Mouse (Mus musculus): ENCODE measurements around the gene Vbp1. TPM values are rescaled to one million over a fixed set of nuclear protein-coding genes. Genes with fewer than 3 reads are reported as not detected.

The Vbp1 gene
- total RNA-seq (2021): 10 to 100 TPM; 63.2 to 68.3 TPM
- long read RNA-seq, experiment 1, transcript Vbp1-201 (6 exons, 1,595 nt): major isoform, 131 of 148 reads
- long read RNA-seq, experiment 1, partial matches to known transcripts: 2 of 148 reads
- long read RNA-seq, experiment 1, other reads (novel, unspliced or antisense): 15 of 148 reads
- long read RNA-seq, experiment 2, transcript Vbp1-201 (6 exons, 1,595 nt): major isoform, 113 of 129 reads
- long read RNA-seq, experiment 2, partial matches to known transcripts: 1 of 129 reads
- long read RNA-seq, experiment 2, other reads (novel, unspliced or antisense): 15 of 129 reads

- peak; percentile 75 to 84 for DNase-seq (ENCODE audit: low spot score in 2 of 2)
Observed at GRCm38 (mm10) chrX:75514179-75514972, at the start of gene Vbp1. TSS of gene Vbp1 (plus strand) at chrX:75514299.

- DNase-seq (ENCODE audit: low spot score in 2 of 2): peak; percentile 45 to 65
Observed at GRCm38 (mm10) chrX:75475182-75475644, 38.9 kb upstream of the Vbp1 start.

- DNase-seq (ENCODE audit: low spot score in 2 of 2): no peak
Observed at GRCm38 (mm10) chrX:75489886-75490285, 24.2 kb upstream of the Vbp1 start.

GRCm38 (mm10) chrX:75513787-75514178 is 316 bp upstream of the Vbp1 start:
- no peak for DNase-seq (ENCODE audit: low spot score in 2 of 2)

- peak; percentile 51 to 63 for DNase-seq (ENCODE audit: low spot score in 2 of 2)
Observed at GRCm38 (mm10) chrX:75577582-75578324, 63.7 kb downstream of the Vbp1 start, which contains the start of gene Rab39b. TSS of gene Rab39b (minus strand) at chrX:75578231.

GRCm38 (mm10) chrX:75578539-75578938 is 64.4 kb downstream of the Vbp1 start:
- DNase-seq (ENCODE audit: low spot score in 2 of 2): no peak

Other genes starting within 250 kb of the Vbp1 start
- 10 to 100 TPM; 46.8 to 58.2 TPM for gene Fundc2, start 131.9 kb upstream of the Vbp1 start, total RNA-seq (2021)
- gene F8, start 131.7 kb upstream of the Vbp1 start, total RNA-seq (2021): 1 to 10 TPM; 3.0 to 3.4 TPM
- 10 to 100 TPM; 11.9 to 13.1 TPM for gene Cmc4, start 97.7 kb upstream of the Vbp1 start, total RNA-seq (2021)
- 1 to 10 TPM; 7.2 to 9.2 TPM for gene Mtcp1, start 97.7 kb upstream of the Vbp1 start, total RNA-seq (2021)
- gene Brcc3, start 97.7 kb upstream of the Vbp1 start, total RNA-seq (2021): 10 to 100 TPM; 39.5 to 42.1 TPM
- gene Rab39b, start 63.9 kb downstream of the Vbp1 start, total RNA-seq (2021): 10 to 100 TPM; 39.4 to 41.7 TPM